Mouse (Mus musculus): ENCODE results near the gene Ppp1r12b. TPM values are rescaled to one million over a fixed set of nuclear protein-coding genes. Genes with fewer than 3 reads are reported as not detected.

Gene Ppp1r12b
- polyA plus RNA-seq, 1 experiment from 2014 or later, result 5.4 TPM

- Histone ChIP-seq H3K9me3 (ENCODE audit: low read length) (no peaks in the 10 kb centered on the region), H3K9ac (replicated peaks; ENCODE audit: low read depth) (no peak overlapping the region), H3K27me3 (replicated peaks; ENCODE audit: insufficient read depth, low read length) (peaks cover 12% of the 10 kb centered on the region), H3K4me1 (ENCODE audit: insufficient read depth, low read depth, low read length) (no peaks in the 10 kb centered on the region), H3K27ac (ENCODE audit: low read length) (no peak overlapping the region), H3K4me2 (replicated peaks; ENCODE audit: low read depth, low read length) (no peak overlapping the region), H3K36me3 (ENCODE audit: insufficient read depth, low read length) (no peaks in the 10 kb centered on the region), H3K4me3 (ENCODE audit: low read depth, low read length) (no peak overlapping the region)
- no peak for ATAC-seq
- no peak for TF ChIP-seq EP300 (IDR thresholded peaks at IDR 0.05)
- TF ChIP-seq CTCF (IDR thresholded peaks at IDR 0.05), result no peak
- DNase-seq (ENCODE audit: low spot score), result no peak
- WGBS, result 51% methylated on average over 8 of the region's 8 CpGs
These were observed 241.6 kb downstream of the Ppp1r12b start for GRCm38 (mm10) chr1:134714166-134714565.

GRCm38 (mm10) chr1:134713421-134713969 lies 242.2 kb downstream of the Ppp1r12b start:
- Histone ChIP-seq H3K4me2 (replicated peaks; ENCODE audit: low read depth, low read length) (no peak overlapping the region), H3K4me1 (ENCODE audit: insufficient read depth, low read depth, low read length) (no peaks in the 10 kb centered on the region; the same call in 1 of the 2 replicates), H3K4me3 (ENCODE audit: low read depth, low read length) (no peak overlapping the region), H3K27me3 (replicated peaks; ENCODE audit: insufficient read depth, low read length) (peaks cover 19% of the 10 kb centered on the region), H3K36me3 (ENCODE audit: insufficient read depth, low read length) (no peaks in the 10 kb centered on the region), H3K27ac (ENCODE audit: low read length) (no peak overlapping the region), H3K9me3 (ENCODE audit: low read length) (no peaks in the 10 kb centered on the region), H3K9ac (replicated peaks; ENCODE audit: low read depth) (no peak overlapping the region)
- WGBS, result 32% methylated on average over 11 of the region's 11 CpGs
- TF ChIP-seq CTCF (IDR thresholded peaks at IDR 0.05), result no peak
- no peak for TF ChIP-seq EP300 (IDR thresholded peaks at IDR 0.05)
- peak; percentile 82 for DNase-seq (ENCODE audit: low spot score)
- ATAC-seq, result peak; percentile 94

GRCm38 (mm10) chr1:134712781-134713299 lies 242.9 kb downstream of the Ppp1r12b start:
- Histone ChIP-seq H3K9ac (replicated peaks; ENCODE audit: low read depth) (no peak overlapping the region), H3K9me3 (ENCODE audit: low read length) (no peaks in the 10 kb centered on the region), H3K4me2 (replicated peaks; ENCODE audit: low read depth, low read length) (no peak overlapping the region), H3K4me1 (ENCODE audit: insufficient read depth, low read depth, low read length) (no peaks in the 10 kb centered on the region; the same call in 1 of the 2 replicates), H3K27me3 (replicated peaks; ENCODE audit: insufficient read depth, low read length) (peaks cover 21% of the 10 kb centered on the region), H3K4me3 (ENCODE audit: low read depth, low read length) (no peak overlapping the region), H3K36me3 (ENCODE audit: insufficient read depth, low read length) (no peaks in the 10 kb centered on the region), H3K27ac (ENCODE audit: low read length) (no peak overlapping the region)
- TF ChIP-seq CTCF (IDR thresholded peaks at IDR 0.05), result no peak
- no peak for TF ChIP-seq EP300 (IDR thresholded peaks at IDR 0.05)
- DNase-seq (ENCODE audit: low spot score) (no peak), ATAC-seq (no peak)
- 71% methylated on average over 9 of the region's 9 CpGs for WGBS

GRCm38 (mm10) chr1:134711653-134712052 lies 244.1 kb downstream of the Ppp1r12b start:
- Histone ChIP-seq H3K27me3 (replicated peaks; ENCODE audit: insufficient read depth, low read length) (peaks cover 26% of the 10 kb centered on the region), H3K9me3 (ENCODE audit: low read length) (no peaks in the 10 kb centered on the region), H3K9ac (replicated peaks; ENCODE audit: low read depth) (no peak overlapping the region), H3K4me3 (ENCODE audit: low read depth, low read length) (no peak overlapping the region), H3K27ac (ENCODE audit: low read length) (no peak overlapping the region), H3K36me3 (ENCODE audit: insufficient read depth, low read length) (no peaks in the 10 kb centered on the region), H3K4me2 (replicated peaks; ENCODE audit: low read depth, low read length) (no peak overlapping the region), H3K4me1 (ENCODE audit: insufficient read depth, low read depth, low read length) (no peaks in the 10 kb centered on the region; the same call in 1 of the 2 replicates)
- no peak for TF ChIP-seq EP300 (IDR thresholded peaks at IDR 0.05)
- no peak for TF ChIP-seq CTCF (IDR thresholded peaks at IDR 0.05)
- ATAC-seq, result no peak
- no peak for DNase-seq (ENCODE audit: low spot score)
- 52% methylated on average over 5 of the region's 5 CpGs for WGBS

- Histone ChIP-seq H3K9ac (replicated peaks; ENCODE audit: low read depth) (no peak overlapping the region), H3K9me3 (ENCODE audit: low read length) (no peaks in the 10 kb centered on the region), H3K4me1 (ENCODE audit: insufficient read depth, low read depth, low read length) (no peaks in the 10 kb centered on the region; the same call in 1 of the 2 replicates), H3K27ac (ENCODE audit: low read length) (no peak overlapping the region), H3K4me3 (ENCODE audit: low read depth, low read length) (no peak overlapping the region), H3K36me3 (ENCODE audit: insufficient read depth, low read length) (no peaks in the 10 kb centered on the region), H3K4me2 (replicated peaks; ENCODE audit: low read depth, low read length) (no peak overlapping the region), H3K27me3 (replicated peaks; ENCODE audit: insufficient read depth, low read length) (peaks cover 26% of the 10 kb centered on the region)
- ATAC-seq (no peak), DNase-seq (ENCODE audit: low spot score) (no peak)
- TF ChIP-seq EP300 (IDR thresholded peaks at IDR 0.05) (no peak), CTCF (IDR thresholded peaks at IDR 0.05) (no peak)
- WGBS, result 55% methylated on average over 7 of the region's 7 CpGs
These were observed 244.7 kb downstream of the Ppp1r12b start for GRCm38 (mm10) chr1:134711061-134711460.

- peaks cover 31% of the 10 kb centered on the region for H3K27me3 ChIP-seq (replicated peaks; ENCODE audit: insufficient read depth, low read length)
- no peaks in the 10 kb centered on the region; the same call in 1 of the 2 replicates for H3K4me1 ChIP-seq (ENCODE audit: insufficient read depth, low read depth, low read length)
- H3K27ac ChIP-seq (ENCODE audit: low read length), result no peak overlapping the region
- TF ChIP-seq CTCF (IDR thresholded peaks at IDR 0.05), result no peak
- no peak for TF ChIP-seq EP300 (IDR thresholded peaks at IDR 0.05)
- no peak for DNase-seq (ENCODE audit: low spot score)
- H3K4me3 ChIP-seq (ENCODE audit: low read depth, low read length), result peak overlapping the region; percentile 33
- H3K9ac ChIP-seq (replicated peaks; ENCODE audit: low read depth), result no peak overlapping the region
- no peaks in the 10 kb centered on the region for H3K36me3 ChIP-seq (ENCODE audit: insufficient read depth, low read length)
- H3K4me2 ChIP-seq (replicated peaks; ENCODE audit: low read depth, low read length), result peak overlapping the region; percentile 65
- 24% methylated on average over 26 of the region's 26 CpGs for WGBS
- no peaks in the 10 kb centered on the region for H3K9me3 ChIP-seq (ENCODE audit: low read length)
- no peak for ATAC-seq
These were observed 246.1 kb downstream of the Ppp1r12b start for GRCm38 (mm10) chr1:134709411-134710306.
